Comparison of ENCODE assay signal across 8 mouse cellular contexts in genomic region chr7:122099222-122099621, GRCm38 (mm10). TPM values are rescaled to one million over a fixed set of nuclear protein-coding genes. Genes with fewer than 3 reads are reported as not detected.
A peak's percentile ranks its signal among the peaks of the same experiment; 100 is the strongest.
DNase-seq lines count a peak whose midpoint lies in the region; ATAC-seq and TF ChIP-seq lines count a peak whose summit lies in the region.

No protein-coding gene starts in this region.

- H3K4me2 ChIP-seq in intestine, postnatal 0 days (replicated peaks; ENCODE audit: low read depth) = no peak overlapping the region

- no peak for TF ChIP-seq POLR2A in thymus, adult 2 months (IDR thresholded peaks at IDR 0.05; ENCODE audit: control insufficient read depth, extremely low read depth, insufficient read depth, low read length, poor library complexity)

- H3K27ac ChIP-seq in intestine, postnatal 0 days (ENCODE audit: low read depth, low read length) = no peak overlapping the region
- no peak overlapping the region for H3K27ac ChIP-seq in thymus, adult 2 months (ENCODE audit: control insufficient read depth, insufficient read depth, low read length)

- no peaks in the 10 kb centered on the region for H3K27me3 ChIP-seq in intestine, postnatal 0 days (replicated peaks; ENCODE audit: control insufficient read depth, insufficient read depth, low read length)
- H3K27me3 ChIP-seq in thymus, adult 2 months (ENCODE audit: control insufficient read depth, insufficient read depth, low read length) = no peaks in the 10 kb centered on the region

- peak; percentile 69 for ATAC-seq in frontal cortex, adult (ENCODE audit: low TSS enrichment)
- ATAC-seq in intestine, postnatal 0 days = 0 out of 2 replicates have a peak, but pooled peaks have one; percentile 11

- H3K36me3 ChIP-seq in intestine, postnatal 0 days (ENCODE audit: control insufficient read depth, insufficient read depth) = peaks cover 41% of the 10 kb centered on the region
- H3K36me3 ChIP-seq in thymus, adult 2 months (ENCODE audit: control insufficient read depth, insufficient read depth, low read length) = peaks cover 28% of the 10 kb centered on the region

- no peak overlapping the region for H3K9ac ChIP-seq in intestine, postnatal 0 days (ENCODE audit: low read depth, low read length)

- H3K9me3 ChIP-seq in intestine, postnatal 0 days (ENCODE audit: control insufficient read depth) = no peaks in the 10 kb centered on the region

- peaks cover 4% of the 10 kb centered on the region; the same call in 1 of the 2 replicates for H3K4me1 ChIP-seq in intestine, postnatal 0 days (replicated peaks; ENCODE audit: control insufficient read depth, insufficient read depth, low read length)
- peaks cover 5% of the 10 kb centered on the region for H3K4me1 ChIP-seq in thymus, adult 2 months (replicated peaks; ENCODE audit: control insufficient read depth, insufficient read depth, low read length)

- WGBS in intestine, postnatal 0 days = 39% methylated on average over 4 of the region's 4 CpGs
- 55% methylated on average over 4 of the region's 4 CpGs for WGBS in thymus, adult 2 months

- peak; percentile 94 for TF ChIP-seq CTCF in intestine, postnatal 0 days (IDR thresholded peaks at IDR 0.05; ENCODE audit: low read depth)
- TF ChIP-seq CTCF in thymus, adult 2 months (IDR thresholded peaks at IDR 0.05; ENCODE audit: borderline replicate concordance, control insufficient read depth, extremely low read depth, insufficient read depth, low read length, poor library complexity) = no peak

- DNase-seq in frontal cortex, postnatal 14 days (ENCODE audit: low spot score in 2 of 2) = no peak
- DNase-seq in urinary bladder, postnatal 25 days (ENCODE audit: low spot score) = peak; percentile 13
- DNase-seq in urinary bladder, adult 2 months (ENCODE audit: low spot score) = no peak
- DNase-seq in cerebellum, postnatal 25 days = peak; percentile 39 to 62
- peak; percentile 65 for DNase-seq in lung, postnatal 36 days
- peak; percentile 55 for DNase-seq in thymus, adult 2 months

- H3K4me3 ChIP-seq in intestine, postnatal 0 days (ENCODE audit: low read depth, low read length) = no peak overlapping the region
- H3K4me3 ChIP-seq in thymus, adult 2 months (ENCODE audit: control insufficient read depth, insufficient read depth, low read length) = no peak overlapping the region

RNA-seq across cellular contexts. Expression of gene Ndufab1, which starts 2.5 kb away (rescaled TPM):
- 139 and 155 TPM in 2 replicates for polyA plus RNA-seq in urinary bladder, adult 2 months (2012; rRNA removed)
- 956 and 957 TPM in 2 replicates for polyA plus RNA-seq in intestine, postnatal 0 days (2015; fragmentation: Nextera tagmentation; extraction: Ambion mirVana)
- polyA plus RNA-seq in thymus, adult 2 months (2012; rRNA removed) = 361 and 467 TPM in 2 replicates

RNA-seq across cellular contexts. Expression of gene Ears2, which starts 32.2 kb away (rescaled TPM):
- polyA plus RNA-seq in urinary bladder, adult 2 months (2012; rRNA removed) = 9.6 and 10.8 TPM in 2 replicates
- 7.1 and 8.0 TPM in 2 replicates for polyA plus RNA-seq in intestine, postnatal 0 days (2015; fragmentation: Nextera tagmentation; extraction: Ambion mirVana)
- 9.6 and 10.5 TPM in 2 replicates for polyA plus RNA-seq in thymus, adult 2 months (2012; rRNA removed)

RNA-seq across cellular contexts. Expression of gene Ubfd1, which starts 32.2 kb away (rescaled TPM):
- 25.0 and 29.8 TPM in 2 replicates for polyA plus RNA-seq in urinary bladder, adult 2 months (2012; rRNA removed)
- 26.3 and 29.3 TPM in 2 replicates for polyA plus RNA-seq in intestine, postnatal 0 days (2015; fragmentation: Nextera tagmentation; extraction: Ambion mirVana)
- polyA plus RNA-seq in thymus, adult 2 months (2012; rRNA removed) = 34.3 and 35.1 TPM in 2 replicates

RNA-seq across cellular contexts. Expression of gene Palb2, which starts 33.6 kb away (rescaled TPM):
- 2.1 and 2.4 TPM in 2 replicates for polyA plus RNA-seq in urinary bladder, adult 2 months (2012; rRNA removed)
- 3.9 and 4.5 TPM in 2 replicates for polyA plus RNA-seq in intestine, postnatal 0 days (2015; fragmentation: Nextera tagmentation; extraction: Ambion mirVana)
- 5.9 and 6.1 TPM in 2 replicates for polyA plus RNA-seq in thymus, adult 2 months (2012; rRNA removed)

RNA-seq across cellular contexts. Expression of gene Dctn5, which starts 33.6 kb away (rescaled TPM):
- 71.2 and 84.0 TPM in 2 replicates for polyA plus RNA-seq in urinary bladder, adult 2 months (2012; rRNA removed)
- 59.4 and 64.7 TPM in 2 replicates for polyA plus RNA-seq in intestine, postnatal 0 days (2015; fragmentation: Nextera tagmentation; extraction: Ambion mirVana)
- 99.5 and 130 TPM in 2 replicates for polyA plus RNA-seq in thymus, adult 2 months (2012; rRNA removed)

Comparison
In these comparisons a context has a peak if more than half of its experiments do, and no peak if none do; other contexts are left out.
1. DNase-seq: peak in urinary bladder, postnatal 25 days (single experiment), cerebellum, postnatal 25 days (2 of 2), lung, postnatal 36 days (single experiment) and thymus, adult 2 months (single experiment); none in frontal cortex, postnatal 14 days (0 of 2) and urinary bladder, adult 2 months (single experiment).